Mouse (Mus musculus) kidney, adult 2 months (tissue): ENCODE measurements around the gene Lama1. TPM values are rescaled to one million over a fixed set of nuclear protein-coding genes. Genes with fewer than 3 reads are reported as not detected.

Source experiments
- DNase-seq: peaks from one replicate; pipeline ENCODE4 v3.0.0; 2021
- H3K27ac ChIP-seq: fragments of 200-500 bp; 2 replicates; pipeline ENCODE4 v1.5.1; 2012; ENCODE audit warnings: low read depth, low read length, control low read depth, inconsistent platforms; ENCODE audit not compliant: insufficient read depth
- H3K27me3 ChIP-seq: fragments of 200-500 bp; replicated peaks from 2 replicates; pipeline ENCODE4 v1.6.1; 2012; ENCODE audit warnings: mild to moderate bottlenecking, moderate library complexity, low read length, inconsistent platforms; ENCODE audit not compliant: control insufficient read depth, insufficient read depth
- H3K36me3 ChIP-seq: fragments of 200-500 bp; 2 replicates; pipeline ENCODE4 v1.6.1; 2012; ENCODE audit warnings: mild to moderate bottlenecking, moderate library complexity, low read length, inconsistent platforms; ENCODE audit not compliant: control insufficient read depth, insufficient read depth
- H3K4me1 ChIP-seq: fragments of 200-500 bp; 2 replicates; pipeline ENCODE4 v1.6.1; 2011; ENCODE audit warnings: low read length; ENCODE audit not compliant: control insufficient read depth, insufficient read depth
- H3K4me3 ChIP-seq: fragments of 200-500 bp; 2 replicates; pipeline ENCODE4 v1.5.1; 2011; ENCODE audit warnings: mild to moderate bottlenecking, low read depth, low read length, control low read depth; ENCODE audit not compliant: insufficient read depth
- CTCF ChIP-seq: fragments of 200-500 bp; conservative IDR thresholded peaks from 2 replicates; pipeline ENCODE4 v1.5.1; 2011; ENCODE audit warnings: low read depth, mild to moderate bottlenecking, control low read depth, low read length, moderate library complexity, mixed read lengths; ENCODE audit not compliant: insufficient read depth, insufficient read length
- POLR2A ChIP-seq: fragments of 200-500 bp; IDR thresholded peaks from one replicate; pipeline ENCODE4 v1.6.1; 2011; ENCODE audit warnings: low read depth, low read length, control low read depth
- WGBS: fragments of 180-500 bp; shearing (Covaris S2); methylation state at CpG from one replicate; pipeline ENCODE4 v1.1.7; 2018; 5-methylcytosine and 5-hydroxymethylcytosine counted together
- polyA plus RNA-seq: library from polyadenylated mRNA; depleted of rRNA; stranded (reverse); fragments of >200 nt; gene quantifications from 2 replicates; pipeline ENCODE4 v1.2.3, GENCODE M21; 2012

The Lama1 gene
- polyA plus RNA-seq, 1 experiment: 8.1 TPM

DNA sequence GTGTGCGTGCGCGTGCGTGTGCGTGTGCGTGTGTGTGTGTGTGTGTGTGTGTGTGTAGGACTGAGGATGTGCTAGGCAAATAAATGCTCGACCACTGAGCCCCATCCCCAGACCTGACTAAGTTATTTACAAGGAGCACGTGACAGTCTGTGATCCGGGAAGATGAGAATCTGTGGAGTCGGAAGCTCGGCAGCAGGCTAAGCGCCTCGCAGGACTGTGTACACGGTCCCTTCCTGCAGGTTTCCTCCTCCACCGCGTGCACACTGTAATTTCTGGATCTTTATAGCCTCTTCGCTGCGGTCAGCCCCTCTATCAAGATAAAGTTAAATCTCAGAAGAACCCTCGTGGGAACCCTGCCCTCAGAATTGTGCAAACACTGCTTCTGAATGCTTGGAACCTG is 18.4 kb downstream of the Lama1 start:
- Histone ChIP-seq H3K4me3 (no peak overlapping the region), H3K4me1 (no peaks in the 10 kb centered on the region), H3K27ac (no peak overlapping the region), H3K36me3 (no peaks in the 10 kb centered on the region), H3K27me3 (no peaks in the 10 kb centered on the region)
- DNase-seq: no peak
- 72% methylated on average over 19 of the region's 19 CpGs for WGBS
- no peak for TF ChIP-seq POLR2A
- no peak for TF ChIP-seq CTCF

DNA sequence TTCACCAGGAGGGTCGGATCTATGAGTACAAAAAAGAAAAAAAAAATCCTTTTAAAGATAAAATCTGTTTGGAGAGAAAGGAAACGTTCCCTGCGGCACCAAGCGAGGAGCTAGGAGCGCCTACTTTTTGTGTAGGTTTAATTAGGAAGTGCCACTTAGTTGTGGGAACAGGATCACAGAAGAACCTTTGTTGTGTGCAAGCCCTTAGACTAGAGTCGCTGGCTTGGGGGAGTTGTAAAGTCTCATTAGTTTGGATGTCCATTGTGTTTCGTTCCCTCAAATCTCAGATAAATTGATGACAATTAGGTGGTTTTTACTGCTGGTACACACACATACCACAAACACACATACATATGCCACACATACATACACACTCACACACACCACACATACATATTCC is 25.0 kb downstream of the Lama1 start:
- 0 out of 2 replicates have a peak, but pooled peaks cover under 1% of the 10 kb centered on the region for H3K4me1 ChIP-seq
- H3K27me3 ChIP-seq: no peaks in the 10 kb centered on the region
- TF ChIP-seq POLR2A (no peak), CTCF (no peak)
- 83% methylated on average over 7 of the region's 7 CpGs for WGBS
- no peak for DNase-seq
- no peak overlapping the region for H3K4me3 ChIP-seq
- no peaks in the 10 kb centered on the region for H3K36me3 ChIP-seq
- H3K27ac ChIP-seq: no peak overlapping the region

DNA sequence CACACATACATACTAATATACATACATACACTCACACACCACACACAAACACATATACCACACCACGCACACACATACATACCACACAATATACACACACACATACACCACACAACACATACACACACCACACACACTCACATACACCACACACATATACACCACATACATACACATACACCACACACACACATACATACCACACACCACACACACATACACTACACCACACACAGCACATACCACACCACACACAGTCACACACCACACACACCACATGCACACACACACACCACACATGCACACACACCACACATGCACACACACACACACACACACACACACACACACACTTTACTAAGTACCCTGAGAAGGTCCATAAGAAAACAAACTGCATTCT is 25.5 kb downstream of the Lama1 start:
- H3K27me3 ChIP-seq: no peaks in the 10 kb centered on the region
- DNase-seq: no peak
- 97% methylated on average over 1 of the region's 1 CpGs for WGBS
- H3K36me3 ChIP-seq: no peaks in the 10 kb centered on the region
- peaks cover 5% of the 10 kb centered on the region; the same call in 1 of the 2 replicates for H3K4me1 ChIP-seq
- no peak overlapping the region for H3K4me3 ChIP-seq
- TF ChIP-seq POLR2A: no peak
- TF ChIP-seq CTCF: no peak
- H3K27ac ChIP-seq: no peak overlapping the region

DNA sequence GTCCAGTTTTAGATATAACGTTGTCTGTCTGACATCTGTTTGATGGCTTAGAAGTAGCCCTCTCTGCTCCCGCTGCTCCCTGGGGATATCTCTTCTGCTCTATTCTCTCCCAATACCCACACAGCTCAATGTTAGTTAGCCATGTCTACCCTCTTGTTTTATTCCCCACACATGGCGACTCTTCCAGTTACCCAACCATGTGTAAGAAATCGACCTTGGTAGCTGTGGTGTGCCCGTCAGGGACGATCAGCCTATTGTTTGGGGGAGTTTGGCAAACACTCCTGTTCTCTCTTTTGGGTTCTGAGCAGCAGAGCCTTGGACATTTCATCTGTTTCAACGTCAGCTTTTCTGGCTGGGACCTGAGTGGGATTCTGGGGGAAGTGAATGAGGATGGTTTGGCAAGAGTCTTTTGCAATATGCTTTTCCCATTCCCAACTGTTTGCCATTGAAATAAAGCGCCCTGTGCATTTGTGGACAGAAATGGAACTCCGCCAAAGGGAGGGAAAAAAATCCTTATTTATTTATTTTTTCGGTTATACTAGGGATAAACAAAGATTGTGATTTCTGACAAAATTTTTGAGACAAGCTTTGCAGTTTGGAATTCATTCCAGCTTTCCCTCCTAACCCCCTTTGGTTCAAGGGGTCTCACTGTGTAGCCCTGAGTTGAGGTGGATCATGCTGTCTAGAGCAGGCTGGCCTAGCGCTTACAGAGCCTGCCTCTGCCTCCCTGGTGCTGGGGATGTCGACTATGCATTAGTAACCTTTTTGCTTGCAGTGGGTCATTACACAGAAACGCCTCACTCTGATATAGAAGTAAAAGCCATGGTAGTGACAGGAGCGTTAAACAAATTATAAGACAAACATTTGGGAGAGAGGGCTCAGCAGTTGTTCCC is 26.4 kb downstream of the Lama1 start:
- Histone ChIP-seq H3K27ac (no peak overlapping the region), H3K4me1 (peaks cover 5% of the 10 kb centered on the region; the same call in 1 of the 2 replicates), H3K4me3 (no peak overlapping the region), H3K27me3 (no peaks in the 10 kb centered on the region), H3K36me3 (no peaks in the 10 kb centered on the region)
- DNase-seq: no peak
- WGBS: 77% methylated on average over 14 of the region's 14 CpGs
- TF ChIP-seq CTCF (no peak), POLR2A (no peak)

DNA sequence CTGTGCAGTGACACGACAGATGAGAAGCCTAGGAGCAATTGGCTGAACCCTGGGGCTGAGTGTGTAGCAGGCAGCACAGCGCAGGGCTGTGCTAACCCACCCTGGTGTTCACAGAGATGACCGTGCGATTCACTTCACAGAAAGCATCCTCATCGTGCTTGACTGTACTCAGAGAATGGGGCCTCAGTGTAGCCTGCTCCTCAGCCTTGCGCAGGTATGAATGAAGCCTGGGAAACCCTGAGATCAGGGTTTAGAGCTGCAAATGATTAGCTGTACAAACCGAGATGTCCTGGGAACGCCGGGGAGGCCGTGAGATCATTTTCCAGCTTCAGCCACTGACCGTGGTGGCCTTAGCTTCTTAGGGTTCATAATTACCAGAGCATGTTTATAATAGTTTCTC is 29.5 kb downstream of the Lama1 start:
- no peak for TF ChIP-seq CTCF
- TF ChIP-seq POLR2A: no peak
- DNase-seq: peak; percentile 83
- Histone ChIP-seq H3K27me3 (no peaks in the 10 kb centered on the region), H3K4me1 (peaks cover 19% of the 10 kb centered on the region), H3K4me3 (no peak overlapping the region), H3K36me3 (no peaks in the 10 kb centered on the region), H3K27ac (no peak overlapping the region)
- WGBS: 52% methylated on average over 11 of the region's 11 CpGs

DNA sequence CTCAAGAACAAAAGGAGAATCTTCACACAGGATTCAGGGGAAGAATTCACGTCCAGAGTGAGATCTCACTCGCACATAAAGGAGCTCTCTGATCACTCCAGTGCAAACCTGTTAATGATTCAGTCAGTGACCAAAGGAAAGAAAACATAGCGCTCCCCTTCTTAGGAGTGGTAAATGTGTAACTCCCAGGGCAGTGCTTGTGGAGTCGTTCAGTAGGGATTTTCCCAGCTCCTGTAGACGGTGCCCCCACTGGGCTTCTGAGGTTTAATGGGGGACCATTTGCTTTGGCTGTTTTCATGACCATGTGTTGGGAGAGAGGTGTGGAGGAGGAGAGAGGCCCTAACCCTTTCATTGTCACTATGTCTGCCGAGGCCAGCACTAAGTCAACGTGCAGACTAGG is 31.7 kb downstream of the Lama1 start:
- Histone ChIP-seq H3K27ac (peak overlapping the region; percentile 96), H3K4me3 (no peak overlapping the region), H3K27me3 (no peaks in the 10 kb centered on the region), H3K36me3 (no peaks in the 10 kb centered on the region), H3K4me1 (peaks cover 23% of the 10 kb centered on the region)
- DNase-seq: peak; percentile 88
- WGBS: 19% methylated on average over 7 of the region's 7 CpGs
- TF ChIP-seq CTCF (no peak), POLR2A (no peak)

DNA sequence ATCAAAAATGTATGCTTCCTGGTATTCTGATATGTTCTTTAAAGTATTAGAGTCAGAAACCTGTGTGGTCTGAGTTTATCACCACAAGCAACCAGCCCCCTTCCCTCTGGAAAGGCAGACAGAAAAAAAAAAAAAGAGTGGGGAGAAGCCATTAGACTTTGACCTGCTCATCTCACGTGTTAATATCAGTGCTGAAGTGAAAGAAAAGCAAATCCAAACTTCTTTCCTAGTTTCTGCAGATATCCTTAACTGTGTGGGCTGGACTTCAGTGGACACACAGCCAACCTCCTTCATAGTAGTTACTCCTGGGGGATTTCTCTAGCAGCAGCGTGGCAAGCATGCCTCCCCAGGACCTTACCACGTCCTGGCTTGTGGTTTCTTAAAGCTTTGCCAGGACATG is 34.0 kb downstream of the Lama1 start:
- Histone ChIP-seq H3K27ac (peak overlapping the region; percentile 81), H3K27me3 (no peaks in the 10 kb centered on the region), H3K36me3 (no peaks in the 10 kb centered on the region), H3K4me3 (peak overlapping the region; percentile 25; the same call in 1 of the 2 replicates), H3K4me1 (peaks cover 29% of the 10 kb centered on the region)
- TF ChIP-seq POLR2A (no peak), CTCF (no peak)
- DNase-seq: peak; percentile 81
- 43% methylated on average over 3 of the region's 3 CpGs for WGBS
